Mouse (Mus musculus): ENCODE data around the gene Krt6a. TPM values are rescaled to one million over a fixed set of nuclear protein-coding genes. Genes with fewer than 3 reads are reported as not detected.

Krt6a gene
- polyA plus RNA-seq (2012; ENCODE audit: insufficient read depth, insufficient read length, missing spikeins) = not detected in 2 replicates

- no peaks in the 10 kb centered on the region for H3K4me1 ChIP-seq (ENCODE audit: control insufficient read depth, insufficient read depth, insufficient read length, low read length)
- no peak within 1 kb of the TSS for H3K4me3 ChIP-seq (ENCODE audit: insufficient read depth, low read depth, low read length)
- no peak within 1 kb of the TSS for H3K27ac ChIP-seq (replicated peaks; ENCODE audit: low read depth, low read length)
Measured at GRCm38 (mm10) chr15:101694207-101694606, at the start of gene Krt6a. Gene Krt6a, minus strand, starts transcription at chr15:101694307.

GRCm38 (mm10) chr15:101742711-101743110 is 48.6 kb upstream of the Krt6a start, which contains the start of gene Krt71:
Gene Krt71, minus strand, starts transcription at chr15:101743109.
- no peaks in the 10 kb centered on the region for H3K4me1 ChIP-seq (ENCODE audit: control insufficient read depth, insufficient read depth, insufficient read length, low read length)
- no peak within 1 kb of the TSS for H3K4me3 ChIP-seq (ENCODE audit: insufficient read depth, low read depth, low read length)
- H3K27ac ChIP-seq (replicated peaks; ENCODE audit: low read depth, low read length) = no peak within 1 kb of the TSS

- no peak overlapping the region for H3K27ac ChIP-seq (replicated peaks; ENCODE audit: low read depth, low read length)
- H3K4me3 ChIP-seq (ENCODE audit: insufficient read depth, low read depth, low read length) = no peak overlapping the region
- no peaks in the 10 kb centered on the region for H3K4me1 ChIP-seq (ENCODE audit: control insufficient read depth, insufficient read depth, insufficient read length, low read length)
Measured at GRCm38 (mm10) chr15:101737786-101738185, 43.7 kb upstream of the Krt6a start.

DNA sequence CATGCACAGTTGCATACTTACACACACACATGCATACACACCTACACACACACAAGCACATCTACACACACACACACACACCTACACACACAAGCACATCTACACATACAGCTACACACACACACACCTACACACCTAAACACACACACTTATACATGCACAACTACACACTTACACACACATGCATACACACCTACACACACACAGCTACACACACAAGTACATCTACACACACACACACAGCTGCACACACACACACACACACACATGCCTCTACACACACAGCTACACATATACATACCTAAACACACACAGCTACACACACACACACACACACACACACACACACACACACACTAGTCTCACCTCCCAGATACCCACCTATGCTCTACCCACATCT is 36.5 kb upstream of the Krt6a start:
- Histone ChIP-seq H3K4me1 (ENCODE audit: control insufficient read depth, insufficient read depth, insufficient read length, low read length) (no peaks in the 10 kb centered on the region), H3K27ac (replicated peaks; ENCODE audit: low read depth, low read length) (no peak overlapping the region)

DNA sequence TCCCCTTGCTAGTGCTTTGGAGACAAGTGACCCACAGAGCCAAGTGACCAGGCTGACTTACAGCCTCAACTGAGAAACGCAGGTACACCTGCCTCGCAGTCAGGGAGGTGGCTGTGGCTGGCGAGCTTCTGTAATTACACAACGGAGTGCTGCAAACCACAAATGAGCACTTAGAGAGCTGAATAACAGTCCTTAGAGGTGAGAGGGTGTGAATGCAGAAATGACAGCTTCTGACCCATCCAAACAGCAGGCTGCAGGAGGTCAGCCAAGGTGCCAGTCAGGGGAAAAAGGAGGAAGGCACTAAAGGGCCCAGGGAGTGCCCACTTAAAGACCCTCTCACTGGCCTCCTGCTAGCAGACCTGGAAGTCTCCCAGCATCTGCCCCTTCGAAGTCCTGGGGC is 30.6 kb upstream of the Krt6a start:
- H3K4me3 ChIP-seq (ENCODE audit: insufficient read depth, low read depth, low read length) = no peak overlapping the region
- no peaks in the 10 kb centered on the region for H3K4me1 ChIP-seq (ENCODE audit: control insufficient read depth, insufficient read depth, insufficient read length, low read length)
- no peak overlapping the region for H3K27ac ChIP-seq (replicated peaks; ENCODE audit: low read depth, low read length)

More for the DNA sequence above, 36.5 kb upstream of the Krt6a start:
- H3K4me3 ChIP-seq (ENCODE audit: insufficient read depth, low read depth, low read length) = no peak overlapping the region

DNA sequence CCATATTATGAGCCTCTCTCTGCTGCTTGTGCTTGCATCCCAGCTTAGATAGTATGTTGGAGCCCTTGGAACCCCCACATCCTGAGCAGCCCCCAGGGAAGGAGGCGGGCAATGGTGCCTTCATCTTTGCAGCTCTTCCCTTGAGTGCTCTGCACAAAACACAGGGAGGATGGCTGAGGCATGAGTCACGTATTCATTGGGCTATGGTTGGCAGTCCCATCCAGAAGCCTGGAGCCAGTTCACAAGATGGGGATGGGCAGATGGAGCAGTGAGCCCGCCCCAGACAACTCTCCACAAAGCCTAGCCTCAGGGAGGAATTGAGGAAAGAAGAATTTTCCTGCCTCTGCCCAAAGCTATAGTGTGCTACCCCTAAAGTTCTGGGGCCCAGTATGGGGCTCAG is 21.7 kb upstream of the Krt6a start:
- Histone ChIP-seq H3K27ac (replicated peaks; ENCODE audit: low read depth, low read length) (no peak overlapping the region), H3K4me3 (ENCODE audit: insufficient read depth, low read depth, low read length) (no peak overlapping the region), H3K4me1 (ENCODE audit: control insufficient read depth, insufficient read depth, insufficient read length, low read length) (no peaks in the 10 kb centered on the region)

GRCm38 (mm10) chr15:101714356-101714755 is 20.2 kb upstream of the Krt6a start:
- H3K4me3 ChIP-seq (ENCODE audit: insufficient read depth, low read depth, low read length) = no peak overlapping the region
- no peaks in the 10 kb centered on the region for H3K4me1 ChIP-seq (ENCODE audit: control insufficient read depth, insufficient read depth, insufficient read length, low read length)
- no peak overlapping the region for H3K27ac ChIP-seq (replicated peaks; ENCODE audit: low read depth, low read length)

GRCm38 (mm10) chr15:101713731-101714130 is 19.6 kb upstream of the Krt6a start:
- H3K4me3 ChIP-seq (ENCODE audit: insufficient read depth, low read depth, low read length) = no peak overlapping the region
- no peak overlapping the region for H3K27ac ChIP-seq (replicated peaks; ENCODE audit: low read depth, low read length)
- H3K4me1 ChIP-seq (ENCODE audit: control insufficient read depth, insufficient read depth, insufficient read length, low read length) = no peaks in the 10 kb centered on the region

GRCm38 (mm10) chr15:101712720-101713119 is 18.6 kb upstream of the Krt6a start, which contains the start of gene Krt5:
Gene Krt5, minus strand, starts transcription at chr15:101712898.
- Histone ChIP-seq H3K27ac (replicated peaks; ENCODE audit: low read depth, low read length) (no peak within 1 kb of the TSS), H3K4me3 (ENCODE audit: insufficient read depth, low read depth, low read length) (no peak within 1 kb of the TSS), H3K4me1 (ENCODE audit: control insufficient read depth, insufficient read depth, insufficient read length, low read length) (no peaks in the 10 kb centered on the region)

DNA sequence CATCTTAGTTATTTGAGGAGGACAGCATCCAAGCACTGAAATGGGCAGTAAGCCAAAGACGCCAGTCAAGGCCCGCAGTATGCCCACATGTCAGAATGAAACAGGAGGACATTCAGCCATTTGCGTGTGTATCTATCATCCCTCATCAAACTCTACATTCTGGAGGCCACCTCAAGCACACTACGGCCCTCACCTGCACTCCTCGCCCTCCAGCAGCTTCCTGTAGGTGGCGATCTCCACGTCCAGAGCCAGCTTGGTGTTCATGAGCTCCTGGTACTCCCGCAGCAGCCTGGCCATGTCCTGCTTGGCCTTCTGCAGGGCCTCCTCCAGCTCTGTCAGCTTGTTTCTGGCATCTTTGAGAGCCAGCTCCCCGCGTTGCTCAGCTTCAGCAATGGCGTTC is 14.6 kb upstream of the Krt6a start:
- Histone ChIP-seq H3K27ac (replicated peaks; ENCODE audit: low read depth, low read length) (no peak overlapping the region), H3K4me3 (ENCODE audit: insufficient read depth, low read depth, low read length) (no peak overlapping the region), H3K4me1 (ENCODE audit: control insufficient read depth, insufficient read depth, insufficient read length, low read length) (no peaks in the 10 kb centered on the region)

DNA sequence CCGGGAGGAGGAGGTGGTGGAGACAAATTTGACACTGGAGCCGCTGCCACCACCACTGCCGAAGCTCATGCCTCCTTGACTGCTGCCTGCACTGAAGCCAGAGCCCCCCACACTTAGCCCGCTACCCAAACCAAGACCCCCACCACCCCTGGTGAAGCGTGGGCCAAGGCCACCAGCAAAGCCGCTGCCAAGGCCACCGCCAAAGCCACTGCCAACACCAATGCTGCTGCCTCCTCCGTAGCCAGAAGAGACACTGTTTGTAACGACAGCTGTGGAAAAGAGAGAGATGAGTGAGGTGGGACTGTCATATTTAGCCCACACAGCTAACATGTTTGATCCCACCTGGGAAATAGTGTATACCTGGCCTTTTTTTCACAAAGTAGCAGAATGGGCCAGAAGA is 13.3 kb upstream of the Krt6a start:
- H3K27ac ChIP-seq (replicated peaks; ENCODE audit: low read depth, low read length) = no peak overlapping the region
- H3K4me1 ChIP-seq (ENCODE audit: control insufficient read depth, insufficient read depth, insufficient read length, low read length) = no peaks in the 10 kb centered on the region
- no peak overlapping the region for H3K4me3 ChIP-seq (ENCODE audit: insufficient read depth, low read depth, low read length)

DNA sequence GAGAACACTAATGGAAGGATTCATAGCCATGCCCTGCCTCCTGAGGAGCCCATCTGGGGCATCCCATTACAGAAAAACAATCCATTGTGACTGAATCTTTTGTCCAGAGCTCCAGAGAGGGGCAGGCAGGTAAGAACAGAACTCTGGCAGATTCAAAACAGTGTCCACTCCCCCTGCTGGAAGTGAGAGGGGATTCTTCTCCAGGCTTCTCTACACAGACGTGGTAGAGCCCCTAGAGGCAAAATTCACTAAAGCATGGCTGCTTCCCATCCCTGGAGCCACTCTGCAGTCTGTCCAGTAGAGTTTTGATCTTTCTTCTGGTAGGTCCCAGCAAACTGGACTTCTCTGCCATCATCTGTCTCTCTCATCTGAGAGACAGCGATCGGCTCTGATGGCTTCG is 10.0 kb upstream of the Krt6a start:
- no peak overlapping the region for H3K27ac ChIP-seq (replicated peaks; ENCODE audit: low read depth, low read length)
- H3K4me3 ChIP-seq (ENCODE audit: insufficient read depth, low read depth, low read length) = no peak overlapping the region
- H3K4me1 ChIP-seq (ENCODE audit: control insufficient read depth, insufficient read depth, insufficient read length, low read length) = no peaks in the 10 kb centered on the region

DNA sequence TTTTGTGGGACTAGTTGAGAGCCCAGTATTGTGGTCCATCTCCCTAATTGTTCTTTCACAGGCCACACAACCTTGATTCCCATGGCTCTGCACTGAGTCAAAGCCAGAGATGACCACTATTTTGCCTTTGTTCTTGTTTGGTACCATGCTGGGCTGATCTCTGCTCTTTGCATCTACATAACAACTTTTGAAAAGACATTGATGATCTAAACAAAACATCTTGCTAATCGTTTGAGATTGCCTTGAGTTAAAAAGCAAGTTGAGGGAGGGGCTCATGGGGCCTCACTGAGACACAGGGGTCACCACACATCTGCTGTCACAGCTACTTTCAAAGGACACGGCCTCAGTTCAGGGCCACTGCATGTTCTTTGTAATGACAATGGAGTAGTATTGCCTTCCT is 8.3 kb upstream of the Krt6a start:
- H3K4me3 ChIP-seq (ENCODE audit: insufficient read depth, low read depth, low read length) = no peak overlapping the region
- H3K4me1 ChIP-seq (ENCODE audit: control insufficient read depth, insufficient read depth, insufficient read length, low read length) = no peaks in the 10 kb centered on the region
- no peak overlapping the region for H3K27ac ChIP-seq (replicated peaks; ENCODE audit: low read depth, low read length)

DNA sequence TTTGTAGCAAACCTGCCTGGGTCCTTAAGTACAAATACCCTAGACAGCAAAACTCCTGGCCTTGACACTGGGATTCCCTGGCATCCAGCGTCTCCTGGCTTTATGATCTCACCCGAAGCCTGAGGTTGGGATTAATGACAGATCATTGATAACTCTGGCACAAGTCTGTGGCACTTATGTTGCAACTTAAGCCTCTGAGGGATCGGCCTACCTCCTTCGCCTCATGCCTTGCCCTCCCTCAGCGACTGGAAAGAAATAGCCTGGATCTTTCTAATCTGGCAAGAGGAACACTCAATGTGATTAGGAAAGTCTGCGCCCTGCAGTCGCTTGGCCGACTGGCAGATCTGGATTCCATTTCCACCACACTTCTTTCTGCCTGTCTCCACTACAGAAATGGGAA is 5.8 kb upstream of the Krt6a start:
- H3K27ac ChIP-seq (replicated peaks; ENCODE audit: low read depth, low read length) = no peak overlapping the region
- no peaks in the 10 kb centered on the region for H3K4me1 ChIP-seq (ENCODE audit: control insufficient read depth, insufficient read depth, insufficient read length, low read length)
- H3K4me3 ChIP-seq (ENCODE audit: insufficient read depth, low read depth, low read length) = no peak overlapping the region

DNA sequence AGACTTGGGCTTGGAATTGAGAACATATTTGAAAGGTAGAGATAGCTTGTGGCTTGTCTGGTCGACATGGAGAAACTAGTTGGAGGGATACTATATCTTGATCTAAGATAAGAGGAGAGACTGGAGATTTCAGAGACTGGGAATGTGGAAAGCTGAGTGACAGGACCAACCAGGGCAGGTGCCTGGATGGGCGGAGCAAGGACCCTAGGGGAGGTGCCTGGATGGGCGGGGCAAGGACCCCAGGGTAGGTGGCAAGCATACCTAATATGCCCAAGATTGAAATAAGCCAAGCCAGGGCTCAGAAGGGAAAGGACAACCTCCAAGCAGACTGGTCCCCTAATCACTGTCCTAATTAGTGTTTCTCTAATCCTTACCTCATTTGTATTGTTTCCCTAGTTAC is 5.1 kb upstream of the Krt6a start:
- Histone ChIP-seq H3K4me3 (ENCODE audit: insufficient read depth, low read depth, low read length) (no peak overlapping the region), H3K4me1 (ENCODE audit: control insufficient read depth, insufficient read depth, insufficient read length, low read length) (no peaks in the 10 kb centered on the region), H3K27ac (replicated peaks; ENCODE audit: low read depth, low read length) (no peak overlapping the region)

DNA sequence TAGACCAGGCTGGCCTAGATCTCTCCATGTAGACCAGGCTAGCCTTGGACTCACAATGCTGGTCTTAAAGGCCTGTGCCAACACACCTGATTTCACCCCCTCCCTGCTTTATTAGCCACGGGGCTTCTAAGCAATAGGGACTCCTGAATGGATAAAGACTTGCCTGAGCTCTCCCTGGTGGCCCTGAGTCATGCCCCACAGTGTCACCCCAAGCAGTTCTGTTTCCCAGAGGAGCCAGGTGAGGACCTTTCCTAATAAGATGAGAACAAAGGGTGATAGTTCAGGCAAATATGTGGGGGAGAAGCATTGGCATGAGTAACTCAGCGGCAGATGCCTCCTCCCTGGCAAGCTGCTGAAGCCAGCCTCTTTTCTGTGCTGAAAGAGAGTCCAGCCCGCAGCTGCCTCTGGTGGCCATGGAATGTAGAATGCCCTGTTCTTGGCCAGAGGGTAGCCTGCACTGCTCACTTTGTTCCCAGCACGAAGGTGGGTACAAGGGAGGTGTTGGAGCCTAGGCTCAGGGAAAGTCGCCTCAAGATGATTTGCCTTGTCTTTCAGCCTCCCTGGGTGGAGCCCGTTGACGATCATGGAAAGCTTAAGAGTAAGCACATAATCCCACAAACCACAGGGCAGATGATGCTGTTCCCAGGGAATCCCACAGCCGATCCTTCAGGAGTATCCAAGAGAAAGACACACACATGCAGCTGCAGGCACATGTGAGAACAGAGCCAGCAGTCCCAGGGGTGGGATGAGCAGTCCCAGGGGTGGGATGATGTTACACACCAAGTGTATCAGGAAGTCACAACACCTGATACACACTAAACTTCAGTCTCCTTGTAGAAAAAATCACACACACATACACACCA is 3.5 kb upstream of the Krt6a start:
- Histone ChIP-seq H3K4me3 (ENCODE audit: insufficient read depth, low read depth, low read length) (no peak overlapping the region), H3K4me1 (ENCODE audit: control insufficient read depth, insufficient read depth, insufficient read length, low read length) (no peaks in the 10 kb centered on the region), H3K27ac (replicated peaks; ENCODE audit: low read depth, low read length) (no peak overlapping the region)
